Mouse (Mus musculus) liver, adult (tissue): ENCODE results near the gene Setd4.

Experiments used
- GATA4 ChIP-seq: IDR thresholded peaks from 2 replicates; pipeline ENCODE4 v1.6.1; 2014; ENCODE audit warnings: mild to moderate bottlenecking, low read length; ENCODE audit not compliant: insufficient replicate concordance

The Setd4 gene

GRCm38 (mm10) chr16:93603439-93604212 lies at the start of gene Setd4:
Gene Setd4, minus strand, starts transcription at chr16:93604063.
- TF ChIP-seq GATA4 = no peak

GRCm38 (mm10) chr16:93648441-93649183 lies 44.7 kb upstream of the Setd4 start:
- no peak for TF ChIP-seq GATA4

- no peak for TF ChIP-seq GATA4
These were observed 40.1 kb upstream of the Setd4 start for GRCm38 (mm10) chr16:93644006-93644405.

- no peak for TF ChIP-seq GATA4
These were observed 24.0 kb upstream of the Setd4 start, which contains the start of gene Gm5678 for GRCm38 (mm10) chr16:93627761-93628400. Gene Gm5678, plus strand, starts transcription at chr16:93628097.

- no peak for TF ChIP-seq GATA4
These were observed 22.9 kb upstream of the Setd4 start for GRCm38 (mm10) chr16:93626745-93627144.

- no peak for TF ChIP-seq GATA4
These were observed 20.8 kb upstream of the Setd4 start for GRCm38 (mm10) chr16:93624671-93625070.

- no peak for TF ChIP-seq GATA4
These were observed 11.4 kb upstream of the Setd4 start for GRCm38 (mm10) chr16:93615118-93615870.

- TF ChIP-seq GATA4 = no peak
These were observed 7.1 kb upstream of the Setd4 start for GRCm38 (mm10) chr16:93610961-93611360.

- no peak for TF ChIP-seq GATA4
These were observed 5.9 kb upstream of the Setd4 start for GRCm38 (mm10) chr16:93609796-93610195.

GRCm38 (mm10) chr16:93608731-93609130 lies 4.9 kb upstream of the Setd4 start:
- no peak for TF ChIP-seq GATA4

- TF ChIP-seq GATA4 = no peak; the same call in 1 of the 2 replicates
These were observed 3.8 kb upstream of the Setd4 start for GRCm38 (mm10) chr16:93607669-93608101.

- TF ChIP-seq GATA4 = no peak
These were observed 2.3 kb upstream of the Setd4 start for GRCm38 (mm10) chr16:93606146-93606545.

- TF ChIP-seq GATA4 = no peak
These were observed 1.7 kb upstream of the Setd4 start, which contains the start of gene Cbr1 for GRCm38 (mm10) chr16:93605553-93605952. Gene Cbr1, plus strand, starts transcription at chr16:93605853.

- TF ChIP-seq GATA4 = no peak
These were observed 662 bp upstream of the Setd4 start for GRCm38 (mm10) chr16:93604481-93604969.

GRCm38 (mm10) chr16:93599461-93599860 lies 4.4 kb downstream of the Setd4 start:
- no peak for TF ChIP-seq GATA4
